ENCODE assay signal across 25 mouse cellular contexts in the genomic region with DNA sequence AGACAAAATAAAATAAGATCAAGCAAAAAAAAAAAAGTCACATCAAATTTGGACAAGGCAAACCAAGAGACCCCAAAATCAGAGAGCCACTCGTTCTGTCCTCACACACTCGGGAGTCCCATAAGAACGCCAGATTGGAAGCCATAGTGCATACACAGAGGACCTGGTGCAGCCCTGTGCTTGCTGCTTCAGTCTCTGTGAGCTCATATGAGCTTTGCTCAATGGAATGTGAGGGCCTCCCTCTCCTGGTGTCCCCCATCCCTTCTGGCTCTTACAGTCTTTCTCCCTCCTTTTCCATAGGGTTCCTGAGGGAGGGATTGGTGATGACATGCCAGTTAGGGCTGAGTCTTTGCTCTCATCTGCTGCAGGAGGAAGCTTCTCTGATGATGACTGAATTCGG. TPM values are rescaled to one million over a fixed set of nuclear protein-coding genes. Genes with fewer than 3 reads are reported as not detected.
DNase-seq lines count a peak whose midpoint lies in the region; ATAC-seq and TF ChIP-seq lines count a peak whose summit lies in the region.
"Had no signal": no experiment of that assay in that cellular context is flagged by ENCODE, and none has a peak within 500 bp of the region (broad histone marks: within the 10 kb centered on the region; RNA-seq: fewer than 3 reads in every experiment).

No protein-coding gene starts in this region.

- H3K4me2 ChIP-seq in embryonic facial prominence, embryonic 14.5 days (ENCODE audit: low read depth, low read length), result no peak overlapping the region
- no peak overlapping the region for H3K4me2 ChIP-seq in lung, embryonic 14.5 days
- H3K4me2 ChIP-seq: embryonic facial prominence, embryonic 13.5 days; forebrain, embryonic 13.5 days; heart, embryonic 12.5 days; heart, embryonic 15.5 days; hindbrain, embryonic 14.5 days had no signal

- no peaks in the 10 kb centered on the region for H3K36me3 ChIP-seq in embryonic facial prominence, embryonic 14.5 days (ENCODE audit: control insufficient read depth, insufficient read depth, low read length)
- H3K36me3 ChIP-seq in embryonic facial prominence, embryonic 10.5 days (replicated peaks), result no peaks in the 10 kb centered on the region
- H3K36me3 ChIP-seq in lung, embryonic 14.5 days (ENCODE audit: insufficient read depth), result no peaks in the 10 kb centered on the region
- H3K36me3 ChIP-seq: embryonic facial prominence, embryonic 13.5 days; heart, embryonic 12.5 days; heart, embryonic 15.5 days had no signal

- H3K27me3 ChIP-seq in embryonic facial prominence, embryonic 14.5 days (replicated peaks; ENCODE audit: control insufficient read depth, insufficient read depth, low read length), result no peaks in the 10 kb centered on the region
- no peaks in the 10 kb centered on the region for H3K27me3 ChIP-seq in embryonic facial prominence, embryonic 10.5 days (replicated peaks; ENCODE audit: low read depth, poor library complexity, severe bottlenecking)
- H3K27me3 ChIP-seq in lung, embryonic 14.5 days (ENCODE audit: insufficient read depth, low read length), result no peaks in the 10 kb centered on the region
- H3K27me3 ChIP-seq: embryonic facial prominence, embryonic 13.5 days; forebrain, embryonic 13.5 days; heart, embryonic 12.5 days; heart, embryonic 15.5 days had no signal

- no peak overlapping the region for H3K9ac ChIP-seq in embryonic facial prominence, embryonic 14.5 days (ENCODE audit: low read depth, low read length)
- no peak overlapping the region for H3K9ac ChIP-seq in lung, embryonic 14.5 days
- H3K9ac ChIP-seq: embryonic facial prominence, embryonic 13.5 days; forebrain, embryonic 13.5 days; heart, embryonic 12.5 days; heart, embryonic 15.5 days; hindbrain, embryonic 14.5 days had no signal

- H3K27ac ChIP-seq in embryonic facial prominence, embryonic 14.5 days (replicated peaks; ENCODE audit: low read depth, low read length), result no peak overlapping the region
- H3K27ac ChIP-seq in embryonic facial prominence, embryonic 10.5 days (replicated peaks), result no peak overlapping the region
- peak overlapping the region; percentile 74 for H3K27ac ChIP-seq in layer of hippocampus, adult 2 months
- no peak overlapping the region for H3K27ac ChIP-seq in lung, embryonic 14.5 days (ENCODE audit: low read depth)
- H3K27ac ChIP-seq: embryonic facial prominence, embryonic 13.5 days; forebrain, embryonic 10.5 days; forebrain, embryonic 13.5 days; heart, embryonic 15.5 days; hindbrain, embryonic 14.5 days had no signal

- TF ChIP-seq CTCF in layer of hippocampus, adult 2 months (conservative IDR thresholded peaks at IDR 0.05), result no peak
- no peak for TF ChIP-seq CTCF in lung, embryonic 14.5 days (IDR thresholded peaks at IDR 0.05; ENCODE audit: low read depth)

- no peak overlapping the region for H3K4me3 ChIP-seq in embryonic facial prominence, embryonic 14.5 days (ENCODE audit: low read depth, low read length)
- H3K4me3 ChIP-seq in embryonic facial prominence, embryonic 10.5 days, result no peak overlapping the region
- H3K4me3 ChIP-seq in layer of hippocampus, adult 2 months, result no peak overlapping the region
- H3K4me3 ChIP-seq in lung, embryonic 14.5 days (ENCODE audit: low read depth, low read length), result no peak overlapping the region
- H3K4me3 ChIP-seq: embryonic facial prominence, embryonic 13.5 days; forebrain, embryonic 10.5 days; forebrain, embryonic 13.5 days; heart, embryonic 12.5 days; heart, embryonic 15.5 days had no signal

- no peak for DNase-seq in embryonic facial prominence, embryonic 14.5 days (ENCODE audit: low spot score)
- DNase-seq in embryonic facial prominence, embryonic 10.5 days (ENCODE audit: low spot score), result no peak
- DNase-seq in layer of hippocampus, adult 2 months (ENCODE audit: low spot score in 2 of 2), result no peak
- DNase-seq in layer of hippocampus, postnatal 10 days (ENCODE audit: low spot score in 2 of 2), result no peak
- no peak for DNase-seq in lung, embryonic 14.5 days
- no peak for DNase-seq in lung, postnatal 25 days (ENCODE audit: low spot score)
- DNase-seq: adrenal gland, adult 2 months; adrenal gland, postnatal 14 days; cerebellum, adult 11 months; cerebellum, adult 2 months; cerebellum, adult 9-11 months; cerebellum, postnatal 25 days; gastrocnemius, postnatal 10 days; gastrocnemius, postnatal 36 days; heart, postnatal 10 days; heart, postnatal 36 days had no signal

- H3K9me3 ChIP-seq in embryonic facial prominence, embryonic 14.5 days (ENCODE audit: control insufficient read depth, low read length), result no peaks in the 10 kb centered on the region
- H3K9me3 ChIP-seq in embryonic facial prominence, embryonic 10.5 days, result no peaks in the 10 kb centered on the region
- H3K9me3 ChIP-seq in lung, embryonic 14.5 days (ENCODE audit: low read depth, low read length), result no peaks in the 10 kb centered on the region
- H3K9me3 ChIP-seq: embryonic facial prominence, embryonic 13.5 days; forebrain, embryonic 10.5 days; forebrain, embryonic 13.5 days; heart, embryonic 15.5 days had no signal

- no peaks in the 10 kb centered on the region for H3K4me1 ChIP-seq in embryonic facial prominence, embryonic 14.5 days (ENCODE audit: control insufficient read depth, insufficient read depth, low read length)
- 0 out of 2 replicates have a peak, but pooled peaks cover 4% of the 10 kb centered on the region for H3K4me1 ChIP-seq in embryonic facial prominence, embryonic 10.5 days
- H3K4me1 ChIP-seq in lung, embryonic 14.5 days (ENCODE audit: insufficient read depth), result no peaks in the 10 kb centered on the region

- whole genome bisulfite sequencing in embryonic facial prominence, embryonic 14.5 days, result 83% methylated on average over 4 of the region's 4 CpGs
- WGBS in embryonic facial prominence, embryonic 10.5 days, result 87% methylated on average over 4 of the region's 4 CpGs
- WGBS in lung, embryonic 14.5 days, result 57% methylated on average over 4 of the region's 4 CpGs

- ATAC-seq in embryonic facial prominence, embryonic 14.5 days (ENCODE audit: low read depth), result peak; percentile 50; the same call in 1 of the 2 replicates
- peak; percentile 69; the same call in 1 of the 2 replicates for ATAC-seq in lung, embryonic 14.5 days (ENCODE audit: insufficient read depth)
- ATAC-seq: forebrain, embryonic 13.5 days; forebrain, embryonic 16.5 days had no signal

RNA-seq across cellular contexts. Expression of gene Dclk1, which starts 27.6 kb away (rescaled TPM):
- 73.7 and 75.0 TPM in 2 replicates for polyA plus RNA-seq in embryonic facial prominence, embryonic 14.5 days (2014; fragmentation: Nextera tagmentation; extraction: Ambion mirVana)
- polyA plus RNA-seq in embryonic facial prominence, embryonic 10.5 days (2016; fragmentation: Nextera tagmentation; extraction: Ambion mirVana), result 36.6 and 44.8 TPM in 2 replicates
- 100 to 1,000 TPM; 569 to 585 TPM for total RNA-seq in layer of hippocampus, adult 2 months (2021)
- 100 to 1,000 TPM; 632 to 743 TPM for total RNA-seq in layer of hippocampus, postnatal 10 days (2021)
- 9.1 and 11.3 TPM in 2 replicates for polyA plus RNA-seq in lung, embryonic 14.5 days (2014; fragmentation: Nextera tagmentation; extraction: Ambion mirVana)
- total RNA-seq: common myeloid progenitor, adult 5-6 weeks; granulocyte monocyte progenitor cell, adult 5-6 weeks had no signal
